Mouse (Mus musculus) erythroblast, embryonic 14.5 days (primary cell): Measurements from ENCODE around the gene Slc25a38. TPM values are rescaled to one million over a fixed set of nuclear protein-coding genes. Genes with fewer than 3 reads are reported as not detected.

ENCODE experiments used
- H3K27me3 ChIP-seq: 2 replicates; pipeline ENCODE4 v1.6.1; 2012; ENCODE audit warnings: inconsistent platforms; ENCODE audit not compliant: control insufficient read depth
- H3K36me3 ChIP-seq: 2 replicates; pipeline ENCODE4 v1.6.1; 2012; ENCODE audit warnings: mild to moderate bottlenecking, inconsistent platforms; ENCODE audit not compliant: control insufficient read depth
- H3K4me1 ChIP-seq: 2 replicates; pipeline ENCODE4 v1.6.1; 2012; ENCODE audit warnings: inconsistent platforms; ENCODE audit not compliant: control insufficient read depth
- H3K4me3 ChIP-seq: replicated peaks from 2 replicates; pipeline ENCODE3; 2012; ENCODE audit warnings: moderate library complexity, mild to moderate bottlenecking, inconsistent platforms
- H3K9me3 ChIP-seq: 2 replicates; pipeline ENCODE4 v1.6.1; 2012; ENCODE audit warnings: low read length, inconsistent platforms, mixed read lengths; ENCODE audit not compliant: control insufficient read depth
- GATA1 ChIP-seq: IDR thresholded peaks from 2 replicates; pipeline ENCODE4 v1.6.1; 2012; ENCODE audit warnings: low read length, inconsistent platforms, mixed read lengths
- TAL1 ChIP-seq: IDR thresholded peaks from 3 replicates; pipeline ENCODE4 v1.6.1; 2012; ENCODE audit warnings: low read length, inconsistent platforms, mixed read lengths
- polyA plus RNA-seq: library from polyadenylated mRNA; stranded (reverse); fragments of >175 nt; gene quantifications from 2 replicates; pipeline ENCODE4 v1.2.3, GENCODE M21; 2012

The Slc25a38 gene
- polyA plus RNA-seq, 1 experiment: 22.5 TPM

- Histone ChIP-seq H3K27me3 (no peaks in the 10 kb centered on the region), H3K36me3 (no peaks in the 10 kb centered on the region), H3K4me3 (no peak overlapping the region), H3K4me1 (no peaks in the 10 kb centered on the region), H3K9me3 (no peaks in the 10 kb centered on the region)
- TF ChIP-seq GATA1 (no peak), TAL1 (no peak)
Observed at GRCm38 (mm10) chr9:120079901-120080300, 30.3 kb upstream of the Slc25a38 start.

GRCm38 (mm10) chr9:120080546-120081108 is 29.5 kb upstream of the Slc25a38 start:
- TF ChIP-seq GATA1 (no peak), TAL1 (no peak)
- H3K4me3 ChIP-seq: no peak overlapping the region
- no peaks in the 10 kb centered on the region for H3K36me3 ChIP-seq
- no peaks in the 10 kb centered on the region for H3K4me1 ChIP-seq
- no peaks in the 10 kb centered on the region for H3K9me3 ChIP-seq
- H3K27me3 ChIP-seq: no peaks in the 10 kb centered on the region

- H3K36me3 ChIP-seq: no peaks in the 10 kb centered on the region
- no peaks in the 10 kb centered on the region for H3K9me3 ChIP-seq
- TF ChIP-seq TAL1 (no peak), GATA1 (no peak)
Observed at GRCm38 (mm10) chr9:120081247-120081646, 28.9 kb upstream of the Slc25a38 start.

GRCm38 (mm10) chr9:120081967-120082366 is 28.2 kb upstream of the Slc25a38 start:
- no peaks in the 10 kb centered on the region for H3K36me3 ChIP-seq
- no peak for TF ChIP-seq GATA1
- TF ChIP-seq TAL1: no peak
- no peaks in the 10 kb centered on the region for H3K27me3 ChIP-seq
- no peak overlapping the region for H3K4me3 ChIP-seq
- H3K4me1 ChIP-seq: no peaks in the 10 kb centered on the region
- H3K9me3 ChIP-seq: no peaks in the 10 kb centered on the region

More at GRCm38 (mm10) chr9:120081247-120081646, 28.9 kb upstream of the Slc25a38 start:
- H3K4me3 ChIP-seq: no peak overlapping the region
- no peaks in the 10 kb centered on the region for H3K27me3 ChIP-seq
- H3K4me1 ChIP-seq: no peaks in the 10 kb centered on the region

GRCm38 (mm10) chr9:120082691-120083090 is 27.5 kb upstream of the Slc25a38 start:
- H3K4me1 ChIP-seq: no peaks in the 10 kb centered on the region
- no peak overlapping the region for H3K4me3 ChIP-seq
- H3K27me3 ChIP-seq: no peaks in the 10 kb centered on the region
- H3K36me3 ChIP-seq: no peaks in the 10 kb centered on the region
- TF ChIP-seq TAL1: no peak
- TF ChIP-seq GATA1: no peak
- no peaks in the 10 kb centered on the region for H3K9me3 ChIP-seq

GRCm38 (mm10) chr9:120083158-120083894 is 26.8 kb upstream of the Slc25a38 start:
- no peaks in the 10 kb centered on the region for H3K27me3 ChIP-seq
- H3K9me3 ChIP-seq: no peaks in the 10 kb centered on the region
- TF ChIP-seq GATA1 (no peak), TAL1 (no peak)
- no peak overlapping the region for H3K4me3 ChIP-seq
- H3K36me3 ChIP-seq: no peaks in the 10 kb centered on the region
- H3K4me1 ChIP-seq: no peaks in the 10 kb centered on the region

- H3K36me3 ChIP-seq: no peaks in the 10 kb centered on the region
- H3K4me1 ChIP-seq: no peaks in the 10 kb centered on the region
- TF ChIP-seq GATA1 (no peak), TAL1 (no peak)
- no peaks in the 10 kb centered on the region for H3K27me3 ChIP-seq
- no peaks in the 10 kb centered on the region for H3K9me3 ChIP-seq
- H3K4me3 ChIP-seq: no peak overlapping the region
Observed at GRCm38 (mm10) chr9:120084406-120084805, 25.8 kb upstream of the Slc25a38 start.

- Histone ChIP-seq H3K36me3 (no peaks in the 10 kb centered on the region), H3K9me3 (no peaks in the 10 kb centered on the region), H3K4me3 (no peak overlapping the region)
Observed at GRCm38 (mm10) chr9:120089125-120089524, 21.0 kb upstream of the Slc25a38 start.

GRCm38 (mm10) chr9:120091086-120091485 is 19.1 kb upstream of the Slc25a38 start:
- H3K4me3 ChIP-seq: no peak overlapping the region
- H3K36me3 ChIP-seq: no peaks in the 10 kb centered on the region
- H3K4me1 ChIP-seq: no peaks in the 10 kb centered on the region
- no peaks in the 10 kb centered on the region for H3K27me3 ChIP-seq
- no peaks in the 10 kb centered on the region for H3K9me3 ChIP-seq
- TF ChIP-seq GATA1 (no peak), TAL1 (no peak)

More at GRCm38 (mm10) chr9:120089125-120089524, 21.0 kb upstream of the Slc25a38 start:
- H3K4me1 ChIP-seq: no peaks in the 10 kb centered on the region
- no peak for TF ChIP-seq TAL1
- no peak for TF ChIP-seq GATA1
- H3K27me3 ChIP-seq: no peaks in the 10 kb centered on the region
